Mouse (Mus musculus) small intestine, adult 2 months (tissue): ENCODE measurements around the gene Tox2.

ENCODE experiments used
- CTCF ChIP-seq: fragments of 200-500 bp; IDR thresholded peaks from 2 replicates; pipeline ENCODE4 v1.5.1; 2012; ENCODE audit warnings: low read depth, mild to moderate bottlenecking, control low read depth, inconsistent platforms, low read length, moderate library complexity, mixed read lengths; ENCODE audit not compliant: insufficient replicate concordance, insufficient read length; ENCODE audit errors: extremely low read depth
- POLR2A ChIP-seq: fragments of 200-500 bp; IDR thresholded peaks from 2 replicates; pipeline ENCODE4 v1.6.1; 2012; ENCODE audit warnings: low read depth, mild to moderate bottlenecking, control low read depth, inconsistent platforms, low read length, moderate library complexity

GRCm38 (mm10) chr2:163154673-163155072 is 48.3 kb upstream of the Tox2 start:
- TF ChIP-seq CTCF (no peak), POLR2A (no peak)
